18 mouse cellular contexts compared by ENCODE assay signal in genomic region chr4:77277913-77278312, GRCm38 (mm10).
A peak's percentile ranks its signal among the peaks of the same experiment; 100 is the strongest.
DNase-seq lines count a peak whose midpoint lies in the region; ATAC-seq and TF ChIP-seq lines count a peak whose summit lies in the region.
"Had no signal": no experiment of that assay in that cellular context is flagged by ENCODE, and none has a peak within 500 bp of the region (broad histone marks: within the 10 kb centered on the region; RNA-seq: fewer than 3 reads in every experiment).

No protein-coding gene starts in this region.

- H3K27me3 ChIP-seq in midbrain, embryonic 12.5 days: no peaks in the 10 kb centered on the region
- no peaks in the 10 kb centered on the region for H3K27me3 ChIP-seq in midbrain, postnatal 0 days (ENCODE audit: insufficient read depth, low read length)
- no peaks in the 10 kb centered on the region for H3K27me3 ChIP-seq in midbrain, embryonic 14.5 days (ENCODE audit: control insufficient read depth, insufficient read depth, low read length)
- no peaks in the 10 kb centered on the region for H3K27me3 ChIP-seq in midbrain, embryonic 10.5 days (ENCODE audit: low read depth, poor library complexity, severe bottlenecking)
- H3K27me3 ChIP-seq: embryonic facial prominence, embryonic 12.5 days; forebrain, embryonic 13.5 days; forebrain, embryonic 15.5 days had no signal

- H3K4me2 ChIP-seq in midbrain, embryonic 12.5 days (replicated peaks): no peak overlapping the region
- H3K4me2 ChIP-seq in midbrain, postnatal 0 days (ENCODE audit: low read depth, low read length, poor library complexity, severe bottlenecking): no peak overlapping the region
- H3K4me2 ChIP-seq in midbrain, embryonic 14.5 days (ENCODE audit: low read length): no peak overlapping the region
- H3K4me2 ChIP-seq: embryonic facial prominence, embryonic 12.5 days; forebrain, embryonic 13.5 days; forebrain, embryonic 15.5 days had no signal

- no peak for TF ChIP-seq CTCF in midbrain, postnatal 0 days (IDR thresholded peaks at IDR 0.05)

- 25% methylated on average over 4 of the region's 4 CpGs for WGBS in midbrain, embryonic 12.5 days
- WGBS in midbrain, postnatal 0 days: 14% methylated on average over 4 of the region's 4 CpGs
- WGBS in midbrain, embryonic 14.5 days: 9% methylated on average over 4 of the region's 4 CpGs
- WGBS in midbrain, embryonic 10.5 days: 44% methylated on average over 4 of the region's 4 CpGs

- ATAC-seq in midbrain, embryonic 12.5 days (ENCODE audit: low FRiP score, low read depth): peak; percentile 57
- no peak for ATAC-seq in midbrain, postnatal 0 days (ENCODE audit: low FRiP score)
- ATAC-seq in midbrain, embryonic 14.5 days (ENCODE audit: low FRiP score, low TSS enrichment): no peak
- ATAC-seq: forebrain, embryonic 13.5 days; forebrain, embryonic 15.5 days; forebrain, postnatal 0 days had no signal

- H3K4me1 ChIP-seq in midbrain, embryonic 12.5 days: peaks cover 4% of the 10 kb centered on the region; the same call in 1 of the 2 replicates
- no peaks in the 10 kb centered on the region for H3K4me1 ChIP-seq in midbrain, postnatal 0 days (ENCODE audit: insufficient read depth, low read length)
- H3K4me1 ChIP-seq in midbrain, embryonic 14.5 days (ENCODE audit: control insufficient read depth, insufficient read depth, low read length): no peaks in the 10 kb centered on the region
- peaks cover 8% of the 10 kb centered on the region for H3K4me1 ChIP-seq in midbrain, embryonic 10.5 days
- H3K4me1 ChIP-seq: embryonic facial prominence, embryonic 10.5 days; embryonic facial prominence, embryonic 12.5 days; forebrain, embryonic 13.5 days; forebrain, embryonic 15.5 days had no signal

- H3K4me3 ChIP-seq in midbrain, embryonic 12.5 days: no peak overlapping the region
- H3K4me3 ChIP-seq in midbrain, postnatal 0 days (ENCODE audit: low read depth, low read length): no peak overlapping the region
- H3K4me3 ChIP-seq in midbrain, embryonic 14.5 days (replicated peaks; ENCODE audit: low read depth, low read length): no peak overlapping the region
- H3K4me3 ChIP-seq in midbrain, embryonic 10.5 days: no peak overlapping the region
- H3K4me3 ChIP-seq: embryonic facial prominence, embryonic 10.5 days; embryonic facial prominence, embryonic 12.5 days; forebrain, embryonic 13.5 days; forebrain, embryonic 15.5 days had no signal

- no peak for DNase-seq in midbrain, postnatal 0 days (ENCODE audit: low spot score)
- peak; percentile 19 for DNase-seq in midbrain, embryonic 14.5 days
- DNase-seq in midbrain, embryonic 10.5 days (ENCODE audit: low spot score): no peak
- no peak for DNase-seq in neural tube, embryonic 10.5 days (ENCODE audit: extremely low spot score, low spot score)
- DNase-seq: adrenal gland, adult 2 months; adrenal gland, postnatal 10 days; adrenal gland, postnatal 25 days; cerebellum, adult 11-12 months; cerebellum, adult 2 months; cerebellum, adult 9-10 months; cerebellum, postnatal 10 days; cerebellum, postnatal 25 days; forebrain, postnatal 0 days had no signal

- no peak overlapping the region for H3K9ac ChIP-seq in midbrain, embryonic 12.5 days (replicated peaks)
- H3K9ac ChIP-seq in midbrain, postnatal 0 days (replicated peaks; ENCODE audit: low read length, poor library complexity, severe bottlenecking): no peak overlapping the region
- no peak overlapping the region for H3K9ac ChIP-seq in midbrain, embryonic 14.5 days (replicated peaks; ENCODE audit: low read length)
- H3K9ac ChIP-seq: embryonic facial prominence, embryonic 12.5 days; forebrain, embryonic 13.5 days; forebrain, embryonic 15.5 days; forebrain, postnatal 0 days had no signal

- no peak overlapping the region for H3K27ac ChIP-seq in midbrain, embryonic 12.5 days (replicated peaks)
- no peak overlapping the region for H3K27ac ChIP-seq in midbrain, postnatal 0 days (ENCODE audit: low read depth, low read length)
- H3K27ac ChIP-seq in midbrain, embryonic 14.5 days (replicated peaks; ENCODE audit: low read depth, low read length): no peak overlapping the region
- H3K27ac ChIP-seq in midbrain, embryonic 10.5 days (replicated peaks): no peak overlapping the region
- H3K27ac ChIP-seq: embryonic facial prominence, embryonic 10.5 days; embryonic facial prominence, embryonic 12.5 days; forebrain, embryonic 13.5 days; forebrain, embryonic 15.5 days had no signal

- H3K9me3 ChIP-seq in midbrain, embryonic 12.5 days: no peaks in the 10 kb centered on the region
- no peaks in the 10 kb centered on the region for H3K9me3 ChIP-seq in midbrain, postnatal 0 days (ENCODE audit: low read length)
- no peaks in the 10 kb centered on the region for H3K9me3 ChIP-seq in midbrain, embryonic 14.5 days (ENCODE audit: control insufficient read depth, low read length)
- no peaks in the 10 kb centered on the region for H3K9me3 ChIP-seq in midbrain, embryonic 10.5 days (replicated peaks)
- H3K9me3 ChIP-seq: embryonic facial prominence, embryonic 10.5 days; embryonic facial prominence, embryonic 12.5 days; forebrain, embryonic 13.5 days; forebrain, embryonic 15.5 days had no signal

- no peaks in the 10 kb centered on the region for H3K36me3 ChIP-seq in midbrain, embryonic 12.5 days
- no peaks in the 10 kb centered on the region for H3K36me3 ChIP-seq in midbrain, postnatal 0 days (ENCODE audit: insufficient read depth, low read length)
- H3K36me3 ChIP-seq in midbrain, embryonic 14.5 days (ENCODE audit: control insufficient read depth, insufficient read depth, low read length): no peaks in the 10 kb centered on the region
- no peaks in the 10 kb centered on the region for H3K36me3 ChIP-seq in midbrain, embryonic 10.5 days
- H3K36me3 ChIP-seq: embryonic facial prominence, embryonic 10.5 days; embryonic facial prominence, embryonic 12.5 days; forebrain, embryonic 15.5 days had no signal
